Mouse (Mus musculus) erythroblast, embryonic 14.5 days (primary cell): ENCODE measurements around the gene Nup210.

Experiments
- GATA1 ChIP-seq: IDR thresholded peaks from 2 replicates; pipeline ENCODE4 v1.6.1; 2012; ENCODE audit warnings: low read length, inconsistent platforms, mixed read lengths
- TAL1 ChIP-seq: IDR thresholded peaks from 3 replicates; pipeline ENCODE4 v1.6.1; 2012; ENCODE audit warnings: low read length, inconsistent platforms, mixed read lengths

DNA sequence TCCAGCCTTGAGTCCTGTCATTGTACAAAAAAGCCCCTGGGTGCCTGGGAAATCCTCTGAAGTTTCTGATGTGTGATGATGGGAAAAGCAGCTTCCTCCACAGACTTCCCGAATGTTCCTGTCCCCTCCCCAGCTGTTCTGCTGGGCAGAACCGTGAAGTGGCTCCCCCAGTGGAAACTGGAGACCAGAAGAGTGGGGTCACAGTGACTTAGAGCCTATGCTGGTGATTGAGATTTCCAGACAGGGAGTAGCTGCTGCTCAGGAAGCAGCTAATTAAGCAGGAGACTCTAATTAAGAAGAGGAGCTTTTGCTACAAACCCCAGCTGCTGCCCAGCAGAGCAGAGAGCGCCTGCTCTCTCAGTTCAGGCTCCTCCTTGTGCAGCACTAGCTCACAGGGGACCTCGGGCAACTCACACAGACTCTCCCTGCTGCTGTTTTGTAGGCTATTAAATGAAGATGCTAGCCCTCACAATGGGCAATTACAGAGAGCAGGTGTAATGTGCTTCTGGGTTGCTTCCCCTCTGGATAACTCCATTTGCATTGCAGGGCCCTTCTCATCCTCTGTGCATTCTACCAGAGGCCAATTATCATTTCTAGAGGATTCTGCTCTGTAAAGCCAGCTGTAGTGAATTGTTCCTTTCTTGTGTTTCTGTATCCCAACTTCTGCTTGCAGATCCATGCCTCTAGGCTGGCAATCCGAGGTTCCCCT is 30.0 kb upstream of the Nup210 start:
- no peak for TF ChIP-seq GATA1
- TF ChIP-seq TAL1 = no peak
